Mouse (Mus musculus) heart, adult 2 months (tissue): ENCODE measurements around the gene Spindoc. TPM values are rescaled to one million over a fixed set of nuclear protein-coding genes. Genes with fewer than 3 reads are reported as not detected.
A peak's percentile ranks its signal among the peaks of the same experiment; 100 is the strongest.

Source experiments
- DNase-seq, 2 experiments: peaks; one replicate each; pipeline ENCODE4 v3.0.0; 2021
- H3K27ac ChIP-seq: fragments of 200-600 bp; 2 replicates; pipeline ENCODE4 v1.8.1; 2022
- H3K27me3 ChIP-seq: fragments of 200-500 bp; 2 replicates; pipeline ENCODE4 v1.6.1; 2012; ENCODE audit warnings: mild to moderate bottlenecking, low read length, inconsistent platforms, mixed read lengths; ENCODE audit not compliant: control insufficient read depth, insufficient read depth
- H3K36me3 ChIP-seq: fragments of 200-500 bp; 2 replicates; pipeline ENCODE4 v1.6.1; 2012; ENCODE audit warnings: low read length, inconsistent platforms; ENCODE audit not compliant: control insufficient read depth, insufficient read depth
- H3K4me1 ChIP-seq: fragments of 200-500 bp; 2 replicates; pipeline ENCODE4 v1.6.1; 2011; ENCODE audit warnings: low read length; ENCODE audit not compliant: control insufficient read depth, insufficient read depth
- H3K4me3 ChIP-seq: fragments of 200-600 bp; 2 replicates; pipeline ENCODE4 v1.8.1; 2022
- H3K79me2 ChIP-seq: fragments of 200-500 bp; replicated peaks from 2 replicates; pipeline ENCODE4 v1.6.1; 2012; ENCODE audit warnings: mild to moderate bottlenecking, inconsistent platforms, low read length, moderate library complexity, mixed read lengths; ENCODE audit not compliant: control insufficient read depth, insufficient read depth
- H3K9ac ChIP-seq: fragments of 200-500 bp; 2 replicates; pipeline ENCODE4 v1.6.1; 2012; ENCODE audit warnings: low read depth, mild to moderate bottlenecking, control low read depth, inconsistent platforms, low read length, mixed read lengths
- CTCF ChIP-seq: fragments of 200-600 bp; IDR thresholded peaks from 2 replicates; pipeline ENCODE4 v1.8.1; 2022; ENCODE audit warnings: antibody characterized with exemption, mild to moderate bottlenecking, moderate library complexity
- EP300 ChIP-seq: fragments of 200-500 bp; IDR thresholded peaks from 2 replicates; pipeline ENCODE4 v1.6.1; 2011; ENCODE audit warnings: low read depth, low read length, control low read depth; ENCODE audit not compliant: insufficient read depth
- POLR2A ChIP-seq: fragments of 200-500 bp; IDR thresholded peaks from 2 replicates; pipeline ENCODE4 v1.6.1; 2011; ENCODE audit warnings: mild to moderate bottlenecking, low read depth, low read length, control low read depth; ENCODE audit not compliant: insufficient read depth
- WGBS: fragments of 180-500 bp; shearing (Covaris S2); methylation state at CpG from one replicate; pipeline ENCODE4 v1.1.7; 2018; 5-methylcytosine and 5-hydroxymethylcytosine counted together
- intact Hi-C: fragments of 180-260 bp; cut with DNase I; formaldehyde crosslinking; loops from one replicate; pipeline ENCODE4 v1.15.1; 2025
- microRNA-seq, 2 experiments: library from miRNA; unstranded; fragments of <30 nt; microRNA quantifications; one replicate each; pipeline ENCODE4 v1.2.0; 2021
- polyA plus RNA-seq: library from polyadenylated mRNA; depleted of rRNA; stranded (reverse); fragments of >200 nt; gene quantifications from 2 replicates; pipeline ENCODE4 v1.2.3, GENCODE M21; 2012; rRNA removed
- total RNA-seq, 2 experiments: library from RNA; stranded (reverse); gene quantifications; 2 replicates each; pipeline ENCODE4 v1.2.3; 2021

The Spindoc gene
- total and polyA plus RNA-seq, 3 experiments: 11.6 to 14.0 (median 12.4) TPM

DNA sequence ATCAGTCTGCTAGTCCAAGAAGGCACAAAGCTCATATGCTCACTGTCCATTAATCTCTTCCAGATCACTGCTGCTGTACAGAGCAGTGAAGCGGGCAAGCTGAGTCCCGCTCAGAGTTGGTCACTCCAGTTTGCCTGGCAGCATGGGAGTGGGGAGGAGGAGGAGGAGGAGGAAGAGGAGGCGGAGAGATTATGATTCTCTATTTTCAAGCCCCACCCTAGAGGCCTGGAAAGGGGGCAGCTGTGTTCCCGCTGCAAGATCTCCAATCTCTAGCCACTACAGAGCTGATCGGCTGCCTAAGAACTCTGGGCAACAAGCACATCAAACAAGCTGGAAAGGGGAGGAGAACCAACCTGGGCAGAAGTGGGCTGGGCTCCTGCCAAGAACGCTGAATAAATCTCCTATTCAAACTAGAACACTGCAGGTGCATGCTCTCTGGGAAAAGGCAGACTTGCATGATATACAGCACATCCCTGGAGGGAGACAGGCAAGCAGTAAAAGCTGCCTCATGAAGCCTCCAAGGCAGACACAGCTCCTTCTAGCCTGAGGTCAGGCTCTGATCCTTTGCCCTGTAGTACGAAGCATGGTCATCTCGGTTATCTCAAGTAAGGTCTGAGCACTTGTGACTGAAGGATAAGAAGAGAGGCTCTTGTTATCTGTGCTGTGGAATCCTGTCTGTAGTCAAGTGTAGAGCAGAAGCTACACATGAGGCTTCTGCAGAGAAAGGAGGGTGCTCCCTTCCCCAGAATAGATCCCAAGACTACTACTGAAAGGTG is 74.6 kb downstream of the Spindoc start:
- intact Hi-C loops: loop anchor here (5.0 kb wide), 1 partner anchor 34 kb away; the partner anchor contains the start of gene Mark2
- H3K9ac ChIP-seq: no peak overlapping the region

DNA sequence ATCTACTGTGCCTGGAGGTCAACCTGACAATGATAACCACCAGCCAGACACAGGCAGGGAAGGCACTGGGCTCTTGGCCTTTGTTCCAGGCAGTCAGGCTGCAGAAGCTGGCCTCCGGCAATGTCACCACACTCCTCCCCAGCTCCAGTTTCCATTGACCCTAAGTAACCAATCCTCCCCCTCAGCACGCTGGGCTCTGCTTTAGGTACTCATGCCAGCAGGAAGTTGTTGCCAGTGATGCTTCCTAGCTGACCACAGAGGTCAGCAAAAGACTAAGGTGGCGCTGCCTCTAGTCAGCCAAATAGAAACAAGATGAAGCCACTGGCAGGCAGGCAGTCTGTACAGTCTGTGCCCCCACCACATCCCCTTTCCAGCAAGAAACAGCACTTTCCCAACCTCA is 75.8 kb downstream of the Spindoc start:
- no peak overlapping the region for H3K4me3 ChIP-seq
- H3K4me1 ChIP-seq: peaks cover 48% of the 10 kb centered on the region
- peaks cover 1% of the 10 kb centered on the region; the same call in 1 of the 2 replicates for H3K79me2 ChIP-seq
- intact Hi-C loops: loop anchor here (5.0 kb wide), 1 partner anchor 35 kb away; the partner anchor contains the start of gene Mark2
- peak in 1 of 2 experiments; percentile 60 for DNase-seq
- H3K9ac ChIP-seq: no peak overlapping the region
- peaks cover 14% of the 10 kb centered on the region; the same call in 1 of the 2 replicates for H3K36me3 ChIP-seq
- 12% methylated on average over 3 of the region's 3 CpGs for WGBS
- no peak for TF ChIP-seq POLR2A
- TF ChIP-seq EP300: peak; percentile 78; the same call in 1 of the 2 replicates
- peak; percentile 10; the same call in 1 of the 2 replicates for TF ChIP-seq CTCF
- no peaks in the 10 kb centered on the region for H3K27me3 ChIP-seq
- H3K27ac ChIP-seq: peak overlapping the region; percentile 33; the same call in 1 of the 2 replicates

More for the DNA sequence above, 74.6 kb downstream of the Spindoc start:
- H3K4me3 ChIP-seq: no peak overlapping the region
- H3K27ac ChIP-seq: no peak overlapping the region
- peaks cover 1% of the 10 kb centered on the region; the same call in 1 of the 2 replicates for H3K79me2 ChIP-seq
- TF ChIP-seq POLR2A (no peak), EP300 (no peak), CTCF (no peak)
- DNase-seq: peak in 1 of 2 experiments; percentile 34
- peaks cover 12% of the 10 kb centered on the region; the same call in 1 of the 2 replicates for H3K36me3 ChIP-seq
- no peaks in the 10 kb centered on the region for H3K27me3 ChIP-seq
- WGBS: 41% methylated on average over 8 of the region's 8 CpGs
- peaks cover 42% of the 10 kb centered on the region for H3K4me1 ChIP-seq

DNA sequence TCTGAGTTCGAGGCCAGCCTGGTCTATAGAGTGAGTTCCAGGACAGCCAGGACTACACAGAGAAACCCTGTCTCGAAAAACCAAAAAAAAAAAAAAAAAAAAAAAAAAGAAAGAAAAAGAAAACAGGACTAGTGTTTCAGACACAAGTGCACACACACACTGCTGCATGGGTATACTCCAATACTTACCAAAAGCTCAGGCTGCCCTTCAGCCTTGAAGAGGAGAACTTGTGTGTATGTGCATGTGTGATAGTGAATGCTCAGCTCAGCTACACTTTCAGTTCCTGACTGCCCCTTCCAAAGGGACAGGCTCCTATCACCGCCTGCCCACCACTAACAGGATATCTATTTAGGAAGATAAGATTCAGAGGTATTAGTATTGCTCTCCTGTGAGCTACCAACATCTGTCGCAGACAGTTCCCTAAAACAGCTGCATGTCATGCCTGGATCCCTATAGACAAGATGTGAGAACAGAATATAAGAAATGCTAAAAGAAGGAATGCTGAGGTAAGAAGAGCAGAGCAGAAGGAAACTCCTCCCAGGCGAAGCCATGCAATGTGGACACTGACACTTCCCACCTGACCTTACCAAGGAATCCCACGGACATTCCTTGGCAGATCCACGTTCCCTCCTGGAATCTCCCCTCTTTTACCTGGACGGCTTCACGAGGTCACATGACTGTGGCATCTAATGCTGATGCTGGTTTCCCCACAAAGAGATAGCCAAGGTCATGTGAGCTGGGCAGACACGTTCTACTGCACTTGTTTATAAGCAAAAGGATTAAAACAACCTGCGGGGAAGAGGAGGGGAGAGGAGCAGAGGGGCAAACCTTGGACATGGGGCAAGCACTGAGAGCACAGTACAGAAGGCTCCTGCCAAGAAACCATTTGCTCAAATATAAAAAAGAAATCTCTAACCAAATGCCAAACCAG is 77.1 kb downstream of the Spindoc start:
- no peaks in the 10 kb centered on the region for H3K27me3 ChIP-seq
- intact Hi-C loops: loop anchor here (5.0 kb wide), 1 partner anchor 37 kb away; the partner anchor contains the start of gene Mark2
- H3K4me1 ChIP-seq: peaks cover 46% of the 10 kb centered on the region
- no peak for DNase-seq
- peaks cover 1% of the 10 kb centered on the region; the same call in 1 of the 2 replicates for H3K79me2 ChIP-seq
- no peak overlapping the region; the same call in 1 of the 2 replicates for H3K27ac ChIP-seq
- peaks cover 12% of the 10 kb centered on the region; the same call in 1 of the 2 replicates for H3K36me3 ChIP-seq
- TF ChIP-seq EP300 (no peak), POLR2A (no peak), CTCF (no peak)
- 55% methylated on average over 11 of the region's 11 CpGs for WGBS
- H3K4me3 ChIP-seq: no peak overlapping the region
- H3K9ac ChIP-seq: no peak overlapping the region

DNA sequence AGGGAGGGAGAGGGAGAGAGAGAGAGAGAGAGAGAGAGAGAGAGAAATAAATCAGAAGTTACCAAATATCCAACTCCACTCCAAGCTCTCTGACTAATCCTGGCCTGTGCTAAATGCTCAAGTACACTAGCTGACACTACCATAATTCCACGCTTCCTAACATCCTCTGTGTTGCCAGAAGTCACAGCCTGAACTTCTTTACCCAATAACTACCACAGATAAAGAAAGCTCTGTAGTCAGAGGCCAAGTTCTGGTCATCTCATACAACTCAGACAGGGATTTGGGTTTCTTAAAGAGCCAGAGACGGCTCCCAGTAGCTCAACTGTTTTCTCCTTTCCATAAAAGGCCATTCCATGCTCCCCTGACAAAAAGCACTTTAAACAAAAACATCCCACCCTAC is 78.0 kb downstream of the Spindoc start:
- Histone ChIP-seq H3K79me2 (peaks cover 1% of the 10 kb centered on the region; the same call in 1 of the 2 replicates), H3K9ac (no peak overlapping the region), H3K27ac (no peak overlapping the region; the same call in 1 of the 2 replicates), H3K4me3 (no peak overlapping the region), H3K27me3 (no peaks in the 10 kb centered on the region), H3K36me3 (peaks cover 6% of the 10 kb centered on the region; the same call in 1 of the 2 replicates), H3K4me1 (peaks cover 37% of the 10 kb centered on the region)
- intact Hi-C loops: loop anchor here (5.0 kb wide), 1 partner anchor 38 kb away; the partner anchor contains the start of gene Mark2
- TF ChIP-seq CTCF: no peak
- TF ChIP-seq EP300: no peak
- no peak for DNase-seq
- WGBS: 62% methylated on average over 2 of the region's 2 CpGs

Small RNA genes within 50 kb of the gene (microRNA-seq; reads per million reads assigned to microRNA genes)
- gene Mir6991: 0 reads per million in 2 experiments

Other genes with a start within 250 kb of the Spindoc start
- 10 to 100 TPM; 62.1 to 70.9 TPM for gene Otub1, start 176.7 kb downstream of the Spindoc start, total RNA-seq
- gene Otub1, start 176.7 kb downstream of the Spindoc start, polyA plus RNA-seq: 73.3 and 84.2 TPM in 2 replicates
- gene Cox8a, start 165.4 kb downstream of the Spindoc start, total RNA-seq: 100 to 1,000 TPM; 384 to 424 TPM
- gene Cox8a, start 165.4 kb downstream of the Spindoc start, polyA plus RNA-seq: 589 and 775 TPM in 2 replicates
- 10 to 100 TPM; 14.9 to 16.4 TPM for gene Naa40, start 141.8 kb downstream of the Spindoc start, total RNA-seq
- 23.8 and 31.8 TPM in 2 replicates for gene Naa40, start 141.8 kb downstream of the Spindoc start, polyA plus RNA-seq
- gene Rcor2, start 115.7 kb downstream of the Spindoc start, total RNA-seq: 1 to 10 TPM; 5.7 to 7.6 TPM
- 11.6 and 12.7 TPM in 2 replicates for gene Rcor2, start 115.7 kb downstream of the Spindoc start, polyA plus RNA-seq
- gene Mark2, start 41.1 kb downstream of the Spindoc start, total RNA-seq: 10 to 100 TPM; 46.2 to 53.8 TPM
- 53.1 and 56.7 TPM in 2 replicates for gene Mark2, start 41.1 kb downstream of the Spindoc start, polyA plus RNA-seq
- 10 to 100 TPM; 13.1 to 13.4 TPM for gene 2700081O15Rik, start 34.6 kb upstream of the Spindoc start, total RNA-seq
- 16.4 and 25.7 TPM in 2 replicates for gene 2700081O15Rik, start 34.6 kb upstream of the Spindoc start, polyA plus RNA-seq
- 10 to 100 TPM; 71.8 to 75.4 TPM for gene Rtn3, start 100.3 kb upstream of the Spindoc start, total RNA-seq
- gene Rtn3, start 100.3 kb upstream of the Spindoc start, polyA plus RNA-seq: 58.2 and 89.4 TPM in 2 replicates
- gene Atl3, start 111.0 kb upstream of the Spindoc start, total RNA-seq: 10 to 100 TPM; 14.0 TPM
- gene Atl3, start 111.0 kb upstream of the Spindoc start, polyA plus RNA-seq: 6.8 and 14.3 TPM in 2 replicates
- 100 to 1,000 TPM; 104 to 134 TPM for gene Pla2g16, start 174.5 kb upstream of the Spindoc start, total RNA-seq
- gene Pla2g16, start 174.5 kb upstream of the Spindoc start, polyA plus RNA-seq: 75.6 and 108 TPM in 2 replicates
- 1 to 10 TPM in 1 of 2 experiments, under 1 TPM in 1; 0.34 to 1.2 TPM for gene Lgals12, start 224.2 kb upstream of the Spindoc start, total RNA-seq
- 1.3 and 4.0 TPM in 2 replicates for gene Lgals12, start 224.2 kb upstream of the Spindoc start, polyA plus RNA-seq
- gene Hrasls5, start 229.5 kb upstream of the Spindoc start, total RNA-seq: not detected
- gene Hrasls5, start 229.5 kb upstream of the Spindoc start, polyA plus RNA-seq: 0.82 and 0.94 TPM in 2 replicates